Mouse (Mus musculus) lung, embryonic 14.5 days (tissue): Measurements from ENCODE around the gene Gnat1. TPM values are rescaled to one million over a fixed set of nuclear protein-coding genes. Genes with fewer than 3 reads are reported as not detected.

Source experiments
- ATAC-seq: fragments of 200-750 bp; cut with Nextera tagmentation; 2 replicates; pipeline ENCODE4 v1.8.0; 2017; ENCODE audit warnings: mild to moderate bottlenecking, moderate TSS enrichment, moderate library complexity; ENCODE audit not compliant: insufficient read depth
- DNase-seq: peaks from one replicate; pipeline ENCODE4 v3.0.0-alpha.2; 2015
- H3K27ac ChIP-seq: fragments of 300-500 bp; sonication (generic); 2 replicates; pipeline ENCODE4 v1.5.1; 2014; ENCODE audit warnings: low read depth, mild to moderate bottlenecking, moderate library complexity
- H3K27me3 ChIP-seq: fragments of 300-500 bp; sonication (generic); 2 replicates; pipeline ENCODE4 v1.6.1; 2014; ENCODE audit warnings: low read length, control low read depth; ENCODE audit not compliant: insufficient read depth
- H3K36me3 ChIP-seq: fragments of 300-500 bp; sonication (generic); 2 replicates; pipeline ENCODE4 v1.6.1; 2014; ENCODE audit warnings: control low read depth; ENCODE audit not compliant: insufficient read depth
- H3K4me1 ChIP-seq: fragments of 300-500 bp; sonication (generic); 2 replicates; pipeline ENCODE4 v1.6.1; 2014; ENCODE audit warnings: antibody characterized with exemption, control low read depth; ENCODE audit not compliant: insufficient read depth
- H3K4me2 ChIP-seq: fragments of 300-500 bp; sonication (generic); 2 replicates; pipeline ENCODE4 v1.6.1; 2014; ENCODE audit warnings: mild to moderate bottlenecking
- H3K4me3 ChIP-seq: fragments of 300-500 bp; sonication (generic); 2 replicates; pipeline ENCODE4 v1.5.1; 2014; ENCODE audit warnings: low read depth, low read length
- H3K9ac ChIP-seq: fragments of 300-500 bp; sonication (generic); 2 replicates; pipeline ENCODE4 v1.6.1; 2014
- H3K9me3 ChIP-seq: fragments of 300-500 bp; sonication (generic); 2 replicates; pipeline ENCODE4 v1.6.1; 2016; ENCODE audit warnings: low read depth, low read length, control low read depth
- CTCF ChIP-seq: IDR thresholded peaks from 2 replicates; pipeline ENCODE4 v1.5.1; 2016; ENCODE audit warnings: antibody characterized with exemption, low read depth
- WGBS: fragments of 180-500 bp; shearing (Covaris S2); extraction: QIAGEN DNeasy Blood & Tissue Kit; methylation state at CpG from one replicate; pipeline ENCODE4 v1.1.7; 2014; 5-methylcytosine and 5-hydroxymethylcytosine counted together
- polyA plus RNA-seq: library from polyadenylated mRNA; unstranded; fragments of >200 nt; fragmentation: Nextera tagmentation; extraction: Ambion mirVana; gene quantifications from 2 replicates; pipeline ENCODE4 v1.2.1, GENCODE M21; 2014

Gnat1 gene
- polyA plus RNA-seq, 1 experiment from 2014 or later: 0.89 TPM

- Histone ChIP-seq H3K4me3 (no peak overlapping the region), H3K36me3 (no peaks in the 10 kb centered on the region), H3K9me3 (no peaks in the 10 kb centered on the region), H3K4me2 (no peak overlapping the region), H3K27me3 (no peaks in the 10 kb centered on the region), H3K9ac (no peak overlapping the region), H3K4me1 (no peaks in the 10 kb centered on the region; the same call in 1 of the 2 replicates), H3K27ac (no peak overlapping the region)
- DNase-seq (no peak), ATAC-seq (no peak)
- WGBS: 80% methylated on average over 4 of the region's 4 CpGs
- no peak for TF ChIP-seq CTCF
These were observed 24.9 kb downstream of the Gnat1 start for GRCm38 (mm10) chr9:107654585-107654984.

GRCm38 (mm10) chr9:107653474-107653873 lies 26.0 kb downstream of the Gnat1 start:
- no peak for TF ChIP-seq CTCF
- H3K4me2 ChIP-seq: no peak overlapping the region
- H3K9me3 ChIP-seq: no peaks in the 10 kb centered on the region
- ATAC-seq (no peak), DNase-seq (no peak)
- no peak overlapping the region for H3K4me3 ChIP-seq
- H3K36me3 ChIP-seq: no peaks in the 10 kb centered on the region
- no peaks in the 10 kb centered on the region for H3K27me3 ChIP-seq
- no peaks in the 10 kb centered on the region; the same call in 1 of the 2 replicates for H3K4me1 ChIP-seq
- H3K27ac ChIP-seq: no peak overlapping the region
- no peak overlapping the region for H3K9ac ChIP-seq
- 69% methylated on average over 2 of the region's 2 CpGs for WGBS

- H3K4me2 ChIP-seq: no peak overlapping the region
- H3K9ac ChIP-seq: no peak overlapping the region
- H3K9me3 ChIP-seq: no peaks in the 10 kb centered on the region
- TF ChIP-seq CTCF: no peak
- ATAC-seq (no peak), DNase-seq (no peak)
- H3K27ac ChIP-seq: no peak overlapping the region
- H3K27me3 ChIP-seq: no peaks in the 10 kb centered on the region
- H3K4me3 ChIP-seq: no peak overlapping the region
- H3K4me1 ChIP-seq: no peaks in the 10 kb centered on the region; the same call in 1 of the 2 replicates
- H3K36me3 ChIP-seq: no peaks in the 10 kb centered on the region
- WGBS: 28% methylated on average over 12 of the region's 12 CpGs
These were observed 28.6 kb downstream of the Gnat1 start for GRCm38 (mm10) chr9:107650708-107651481.

- H3K9me3 ChIP-seq: no peaks in the 10 kb centered on the region
- no peak for ATAC-seq
These were observed 29.3 kb downstream of the Gnat1 start for GRCm38 (mm10) chr9:107650225-107650624.

GRCm38 (mm10) chr9:107648767-107649166 lies 30.7 kb downstream of the Gnat1 start:
- 43% methylated on average over 3 of the region's 3 CpGs for WGBS
- H3K4me1 ChIP-seq: no peaks in the 10 kb centered on the region; the same call in 1 of the 2 replicates
- ATAC-seq (no peak), DNase-seq (no peak)
- no peaks in the 10 kb centered on the region for H3K36me3 ChIP-seq
- H3K27ac ChIP-seq: no peak overlapping the region
- H3K9me3 ChIP-seq: no peaks in the 10 kb centered on the region
- no peak overlapping the region for H3K9ac ChIP-seq
- no peak overlapping the region for H3K4me2 ChIP-seq
- no peak overlapping the region for H3K4me3 ChIP-seq
- no peak for TF ChIP-seq CTCF
- H3K27me3 ChIP-seq: no peaks in the 10 kb centered on the region

More at GRCm38 (mm10) chr9:107650225-107650624, 29.3 kb downstream of the Gnat1 start:
- Histone ChIP-seq H3K27ac (no peak overlapping the region), H3K4me1 (no peaks in the 10 kb centered on the region; the same call in 1 of the 2 replicates), H3K4me2 (no peak overlapping the region), H3K9ac (no peak overlapping the region), H3K4me3 (no peak overlapping the region), H3K36me3 (no peaks in the 10 kb centered on the region), H3K27me3 (no peaks in the 10 kb centered on the region)
- TF ChIP-seq CTCF: no peak
- no peak for DNase-seq
- 61% methylated on average over 7 of the region's 7 CpGs for WGBS

- Histone ChIP-seq H3K27ac (no peak overlapping the region), H3K36me3 (no peaks in the 10 kb centered on the region), H3K27me3 (no peaks in the 10 kb centered on the region), H3K4me1 (no peaks in the 10 kb centered on the region; the same call in 1 of the 2 replicates), H3K4me3 (no peak overlapping the region), H3K9me3 (no peaks in the 10 kb centered on the region), H3K4me2 (no peak overlapping the region), H3K9ac (no peak overlapping the region)
- 78% methylated on average over 6 of the region's 6 CpGs for WGBS
- ATAC-seq: no peak
- DNase-seq: no peak
- no peak; the same call in 1 of the 2 replicates for TF ChIP-seq CTCF
These were observed 32.5 kb downstream of the Gnat1 start for GRCm38 (mm10) chr9:107646975-107647374.

GRCm38 (mm10) chr9:107645577-107645976 lies 33.9 kb downstream of the Gnat1 start:
- Histone ChIP-seq H3K4me1 (no peaks in the 10 kb centered on the region), H3K9me3 (no peaks in the 10 kb centered on the region), H3K27ac (no peak overlapping the region), H3K9ac (no peak overlapping the region), H3K4me3 (no peak overlapping the region), H3K36me3 (no peaks in the 10 kb centered on the region), H3K27me3 (no peaks in the 10 kb centered on the region), H3K4me2 (peak overlapping the region; percentile 76; the same call in 1 of the 2 replicates)
- DNase-seq (peak; percentile 95), ATAC-seq (peak; percentile 70; the same call in 1 of the 2 replicates)
- WGBS: 10% methylated on average over 5 of the region's 5 CpGs
- peak; percentile 98 for TF ChIP-seq CTCF
